Mouse (Mus musculus) gastrocnemius, adult 8-10 months (tissue): Measurements from ENCODE around the gene Wnt6. TPM values are rescaled to one million over a fixed set of nuclear protein-coding genes. Genes with fewer than 3 reads are reported as not detected.
"Not testable (repeated sequence)": the region's sequence is repeated elsewhere in the genome, so short reads cannot be mapped to it uniquely, and the experiment has no call there.

Experiments
- DNase-seq, 2 experiments: peaks; one replicate each; pipeline ENCODE4 v3.0.0; 2022; ENCODE audit warnings: low spot score in 2 of 2
- total RNA-seq, 4 experiments: library from RNA; stranded (reverse); gene quantifications; 2 replicates each; pipeline ENCODE4 v1.2.4; 2022

The Wnt6 gene
- total RNA-seq, 4 experiments from 2014 or later, result 0.27 to 0.72 (median 0.48) TPM; not detected in 1

GRCm38 (mm10) chr1:74806360-74807311, 34.9 kb downstream of the Wnt6 start:
- DNase-seq, result no peak

- no peak for DNase-seq
Measured at GRCm38 (mm10) chr1:74807551-74808071, 35.9 kb downstream of the Wnt6 start.

GRCm38 (mm10) chr1:74808078-74808477, 36.4 kb downstream of the Wnt6 start:
- peak; percentile 79 to 83 for DNase-seq

- no peak for DNase-seq
Measured at GRCm38 (mm10) chr1:74809007-74809406, 37.3 kb downstream of the Wnt6 start.

DNA sequence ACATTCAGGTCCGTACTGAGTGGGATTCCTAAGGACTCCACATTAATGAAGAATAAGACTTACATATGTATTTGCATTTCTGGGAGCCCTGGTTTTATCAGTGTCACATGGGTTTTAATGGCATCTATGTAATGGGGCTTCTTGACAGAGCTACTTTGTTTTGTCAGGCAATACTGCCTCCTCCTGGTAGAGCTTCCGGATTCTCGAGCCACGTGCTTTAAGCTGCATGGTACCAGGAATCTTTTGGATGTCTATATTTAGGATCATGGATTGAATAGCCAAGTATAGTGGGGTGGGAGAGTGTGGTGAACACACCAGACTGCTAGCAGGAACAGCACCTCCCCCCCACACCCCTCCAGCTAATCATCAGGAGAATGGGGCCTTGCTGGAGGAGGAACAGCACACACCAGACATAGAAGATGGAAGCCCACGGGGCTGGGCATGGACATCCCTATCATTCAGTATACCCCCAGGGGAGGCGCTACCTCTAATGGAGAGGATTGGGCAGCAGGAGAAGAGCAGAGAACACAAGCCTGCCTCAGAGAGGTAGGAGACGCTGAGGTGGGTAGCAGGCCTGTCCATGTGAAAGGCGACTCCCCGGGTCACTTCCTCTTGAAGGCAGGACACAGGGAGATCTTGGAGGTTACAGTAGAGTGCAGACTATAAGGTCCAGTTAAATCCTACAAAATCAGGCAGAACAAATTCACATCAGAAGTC, 43.4 kb downstream of the Wnt6 start:
- no peak for DNase-seq

DNA sequence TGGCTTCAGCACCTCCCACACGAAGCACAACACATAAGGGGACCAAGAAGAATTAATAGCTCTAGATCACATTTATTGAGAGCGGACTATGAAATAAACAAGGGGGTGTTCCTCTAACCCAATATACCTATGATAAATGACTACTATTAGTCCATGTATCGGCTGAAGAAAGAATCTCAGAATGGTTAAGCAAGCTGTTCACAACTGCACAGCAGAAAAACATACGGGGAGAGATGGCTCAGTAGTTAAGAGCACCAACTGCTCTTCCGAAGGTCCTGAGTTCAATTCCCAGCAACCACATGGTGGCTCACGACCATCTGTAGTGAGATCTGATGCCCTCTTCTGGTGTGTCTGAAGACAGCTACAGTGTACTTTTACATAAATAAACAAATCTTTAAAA, 44.3 kb downstream of the Wnt6 start:
- not testable (repeated sequence) for DNase-seq

- DNase-seq, result peak; percentile 81 to 86
Measured at GRCm38 (mm10) chr1:74816612-74817199, 45.0 kb downstream of the Wnt6 start.

DNA sequence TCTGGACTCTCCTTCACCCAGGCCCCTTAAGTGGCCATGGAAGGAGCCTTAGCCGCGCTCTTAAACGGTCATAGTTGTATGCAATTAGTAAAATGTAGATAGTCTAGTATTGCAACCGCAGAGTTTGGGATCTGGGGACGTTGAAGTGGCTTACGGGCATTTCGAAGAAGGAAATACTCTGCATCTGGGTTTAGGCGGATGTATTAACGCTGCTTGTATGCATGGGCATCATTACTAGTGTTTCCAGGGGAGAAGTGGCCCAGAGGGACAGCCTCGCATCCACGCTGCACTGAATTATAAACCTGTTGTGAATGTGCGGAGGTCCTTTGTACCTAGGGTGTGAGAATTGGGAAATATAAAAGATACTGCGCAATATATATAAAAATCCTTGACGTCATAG, 45.5 kb downstream of the Wnt6 start:
- no peak for DNase-seq

GRCm38 (mm10) chr1:74818509-74818908, 46.8 kb downstream of the Wnt6 start:
- DNase-seq, result no peak

- DNase-seq, result not testable (repeated sequence)
Measured at GRCm38 (mm10) chr1:74823598-74823997, 51.9 kb downstream of the Wnt6 start.

GRCm38 (mm10) chr1:74824518-74825302, 53.0 kb downstream of the Wnt6 start:
- DNase-seq, result no peak

DNA sequence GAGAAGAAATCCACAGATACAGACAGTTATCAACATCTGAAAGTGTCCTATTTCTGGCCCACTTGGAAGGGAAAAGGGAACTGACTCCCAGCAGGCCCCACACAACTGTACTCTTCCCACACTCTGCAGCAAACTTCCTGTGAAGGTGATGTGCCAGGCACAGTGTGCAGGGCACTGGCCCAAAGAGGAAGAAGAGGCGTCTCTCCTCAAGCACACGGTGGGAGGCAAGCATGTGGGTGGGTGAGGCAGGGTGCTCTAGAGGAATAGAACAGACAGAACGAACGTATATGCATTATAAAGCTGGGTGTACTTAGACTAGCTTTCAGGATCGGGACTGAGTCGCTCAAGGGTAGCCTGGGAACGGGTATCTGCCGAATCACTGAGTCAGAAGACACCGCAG, 58.4 kb downstream of the Wnt6 start:
- no peak for DNase-seq

- no peak for DNase-seq
Measured at GRCm38 (mm10) chr1:74833255-74833654, 61.6 kb downstream of the Wnt6 start.

Other genes with a start within 250 kb of the Wnt6 start
- 100 to 1,000 TPM in 2 of 4 experiments, 10 to 100 TPM in 2; 89.2 to 107 (median 97.0) TPM for gene Plcd4, start 229.0 kb upstream of the Wnt6 start, total RNA-seq
- gene Usp37, start 227.6 kb upstream of the Wnt6 start, total RNA-seq, result 10 to 100 TPM in 1 of 4 experiments, 1 to 10 TPM in 3; 6.4 to 11.0 (median 7.2) TPM
- gene Zfp142, start 183.6 kb upstream of the Wnt6 start, total RNA-seq, result 1 to 10 TPM; 5.4 to 9.1 (median 6.6) TPM
- 10 to 100 TPM; 19.7 to 21.8 (median 20.9) TPM for gene Bcs1l, start 183.6 kb upstream of the Wnt6 start, total RNA-seq
- gene Rnf25, start 170.5 kb upstream of the Wnt6 start, total RNA-seq, result 10 to 100 TPM; 14.4 to 18.1 (median 16.4) TPM
- under 1 TPM; 0.11 to 0.49 (median 0.27) TPM for gene Stk36, start 170.4 kb upstream of the Wnt6 start, total RNA-seq
- gene Ttll4, start 110.1 kb upstream of the Wnt6 start, total RNA-seq, result 10 to 100 TPM in 3 of 4 experiments, 1 to 10 TPM in 1; 9.2 to 18.3 (median 11.4) TPM
- 10 to 100 TPM; 44.3 to 72.8 (median 67.1) TPM for gene Cyp27a1, start 58.3 kb upstream of the Wnt6 start, total RNA-seq
- 100 to 1,000 TPM in 3 of 4 experiments, 10 to 100 TPM in 1; 76.0 to 167 (median 125) TPM for gene Prkag3, start 22.7 kb upstream of the Wnt6 start, total RNA-seq
- gene Wnt10a, start 19.6 kb downstream of the Wnt6 start, total RNA-seq, result under 1 TPM in 1 of 4 experiments, not detected in 3; 0.16 TPM
- gene Cdk5r2, start 83.0 kb downstream of the Wnt6 start, total RNA-seq, result not detected
- gene Fev, start 113.5 kb downstream of the Wnt6 start, total RNA-seq, result not detected
- gene Cryba2, start 121.3 kb downstream of the Wnt6 start, total RNA-seq, result not detected
- not detected for gene Cfap65, start 163.7 kb downstream of the Wnt6 start, total RNA-seq
- gene Ihh, start 179.8 kb downstream of the Wnt6 start, total RNA-seq, result under 1 TPM in 2 of 4 experiments, not detected in 2; 0.16 to 0.19 TPM